Mouse (Mus musculus) kidney, embryonic 14.5 days (tissue): ENCODE data around the gene St3gal2. TPM values are rescaled to one million over a fixed set of nuclear protein-coding genes. Genes with fewer than 3 reads are reported as not detected.
A peak's percentile ranks its signal among the peaks of the same experiment; 100 is the strongest.

Experiments used
- ATAC-seq: fragments of 200-750 bp; cut with Nextera tagmentation; 2 replicates; pipeline ENCODE4 v1.8.0; 2017; ENCODE audit warnings: moderate number of reproducible peaks, mild to moderate bottlenecking, moderate TSS enrichment, moderate library complexity; ENCODE audit not compliant: low FRiP score, low TSS enrichment
- H3K27ac ChIP-seq: fragments of 300-500 bp; sonication (generic); 2 replicates; pipeline ENCODE4 v1.5.1; 2014; ENCODE audit warnings: low read depth, mild to moderate bottlenecking, low read length, moderate library complexity, mixed read lengths
- H3K27me3 ChIP-seq: fragments of 300-500 bp; sonication (generic); 2 replicates; pipeline ENCODE4 v1.6.1; 2014; ENCODE audit warnings: mild to moderate bottlenecking, low read length; ENCODE audit not compliant: control insufficient read depth, insufficient read depth
- H3K36me3 ChIP-seq: fragments of 300-500 bp; sonication (generic); 2 replicates; pipeline ENCODE4 v1.6.1; 2014; ENCODE audit warnings: low read length, mixed read lengths; ENCODE audit not compliant: control insufficient read depth, insufficient read depth
- H3K4me1 ChIP-seq: fragments of 300-500 bp; sonication (generic); 2 replicates; pipeline ENCODE4 v1.6.1; 2014; ENCODE audit warnings: low read length, mixed read lengths; ENCODE audit not compliant: control insufficient read depth, insufficient read depth
- H3K4me2 ChIP-seq: fragments of 300-500 bp; sonication (generic); replicated peaks from 2 replicates; pipeline ENCODE4 v1.6.1; 2014; ENCODE audit warnings: low read depth, mild to moderate bottlenecking, low read length
- H3K4me3 ChIP-seq: fragments of 300-500 bp; sonication (generic); 2 replicates; pipeline ENCODE4 v1.5.1; 2014; ENCODE audit warnings: mild to moderate bottlenecking, low read length
- H3K9ac ChIP-seq: fragments of 300-500 bp; sonication (generic); 2 replicates; pipeline ENCODE4 v1.6.1; 2014; ENCODE audit warnings: low read depth, mild to moderate bottlenecking, low read length, moderate library complexity
- H3K9me3 ChIP-seq: fragments of 300-500 bp; sonication (generic); 2 replicates; pipeline ENCODE4 v1.6.1; 2016; ENCODE audit warnings: low read length; ENCODE audit not compliant: control insufficient read depth
- WGBS: fragments of 180-500 bp; shearing (Covaris S2); extraction: QIAGEN DNeasy Blood & Tissue Kit; methylation state at CpG from one replicate; pipeline ENCODE4 v1.1.7; 2014; 5-methylcytosine and 5-hydroxymethylcytosine counted together
- polyA plus RNA-seq: library from polyadenylated mRNA; unstranded; fragments of >200 nt; fragmentation: Nextera tagmentation; extraction: Ambion mirVana; gene quantifications from 2 replicates; pipeline ENCODE4 v1.2.1, GENCODE M21; 2014

Gene St3gal2
- polyA plus RNA-seq: 12.1 and 14.3 TPM in 2 replicates

GRCm38 (mm10) chr8:110919341-110920031 lies at the start of gene St3gal2:
Gene St3gal2, plus strand, starts transcription at chr8:110919922.
- H3K4me2 ChIP-seq: peak within 1 kb of the TSS; percentile 71
- peak within 1 kb of the TSS; percentile 43 for H3K27ac ChIP-seq
- 2% methylated on average over 24 of the region's 36 CpGs for WGBS
- H3K9me3 ChIP-seq: no peaks in the 10 kb centered on the region
- peaks cover 18% of the 10 kb centered on the region for H3K4me1 ChIP-seq
- H3K27me3 ChIP-seq: no peaks in the 10 kb centered on the region
- peak within 1 kb of the TSS; percentile 89 for H3K9ac ChIP-seq
- H3K4me3 ChIP-seq: peak within 1 kb of the TSS; percentile 83
- peak; percentile 97 for ATAC-seq
- no peaks in the 10 kb centered on the region for H3K36me3 ChIP-seq

- Histone ChIP-seq H3K27ac (no peak overlapping the region), H3K36me3 (peaks cover 82% of the 10 kb centered on the region), H3K4me1 (no peaks in the 10 kb centered on the region), H3K27me3 (no peaks in the 10 kb centered on the region), H3K9ac (no peak overlapping the region), H3K4me3 (no peak overlapping the region), H3K9me3 (no peaks in the 10 kb centered on the region), H3K4me2 (no peak overlapping the region)
- no peak for ATAC-seq
- 96% methylated on average over 2 of the region's 2 CpGs for WGBS
Measured at GRCm38 (mm10) chr8:110870501-110870900, 49.2 kb upstream of the St3gal2 start.

GRCm38 (mm10) chr8:110877862-110878261 lies 41.9 kb upstream of the St3gal2 start:
- H3K27ac ChIP-seq: no peak overlapping the region
- peaks cover 88% of the 10 kb centered on the region for H3K36me3 ChIP-seq
- no peak overlapping the region for H3K4me2 ChIP-seq
- no peaks in the 10 kb centered on the region for H3K27me3 ChIP-seq
- H3K9me3 ChIP-seq: no peaks in the 10 kb centered on the region
- 93% methylated on average over 4 of the region's 4 CpGs for WGBS
- no peak overlapping the region for H3K4me3 ChIP-seq
- H3K4me1 ChIP-seq: no peaks in the 10 kb centered on the region
- no peak overlapping the region for H3K9ac ChIP-seq
- ATAC-seq: no peak

- H3K9me3 ChIP-seq: no peaks in the 10 kb centered on the region
- no peaks in the 10 kb centered on the region for H3K27me3 ChIP-seq
- H3K9ac ChIP-seq: no peak overlapping the region
- H3K4me1 ChIP-seq: no peaks in the 10 kb centered on the region
- peaks cover 75% of the 10 kb centered on the region for H3K36me3 ChIP-seq
- no peak overlapping the region for H3K27ac ChIP-seq
- WGBS: 95% methylated on average over 10 of the region's 10 CpGs
- no peak overlapping the region for H3K4me3 ChIP-seq
- no peak overlapping the region for H3K4me2 ChIP-seq
- ATAC-seq: no peak
Measured at GRCm38 (mm10) chr8:110881741-110882310, 37.9 kb upstream of the St3gal2 start.

GRCm38 (mm10) chr8:110883824-110884223 lies 35.9 kb upstream of the St3gal2 start:
- Histone ChIP-seq H3K4me2 (no peak overlapping the region), H3K9me3 (no peaks in the 10 kb centered on the region), H3K27ac (no peak overlapping the region), H3K9ac (no peak overlapping the region), H3K4me1 (no peaks in the 10 kb centered on the region), H3K4me3 (no peak overlapping the region), H3K27me3 (no peaks in the 10 kb centered on the region), H3K36me3 (peaks cover 66% of the 10 kb centered on the region)
- 89% methylated on average over 18 of the region's 18 CpGs for WGBS
- no peak for ATAC-seq

GRCm38 (mm10) chr8:110886634-110887033 lies 33.1 kb upstream of the St3gal2 start:
- H3K4me2 ChIP-seq: no peak overlapping the region
- no peaks in the 10 kb centered on the region for H3K9me3 ChIP-seq
- no peak overlapping the region for H3K27ac ChIP-seq
- no peak for ATAC-seq
- no peaks in the 10 kb centered on the region for H3K27me3 ChIP-seq
- H3K4me1 ChIP-seq: no peaks in the 10 kb centered on the region
- H3K9ac ChIP-seq: no peak overlapping the region
- 91% methylated on average over 3 of the region's 3 CpGs for WGBS
- peaks cover 45% of the 10 kb centered on the region for H3K36me3 ChIP-seq
- H3K4me3 ChIP-seq: no peak overlapping the region

- no peaks in the 10 kb centered on the region for H3K9me3 ChIP-seq
- ATAC-seq: no peak
- peaks cover 36% of the 10 kb centered on the region for H3K36me3 ChIP-seq
- 93% methylated on average over 10 of the region's 10 CpGs for WGBS
- H3K9ac ChIP-seq: no peak overlapping the region
- no peaks in the 10 kb centered on the region for H3K4me1 ChIP-seq
- no peaks in the 10 kb centered on the region for H3K27me3 ChIP-seq
- no peak overlapping the region for H3K4me3 ChIP-seq
- no peak overlapping the region for H3K27ac ChIP-seq
- H3K4me2 ChIP-seq: no peak overlapping the region
Measured at GRCm38 (mm10) chr8:110887551-110887950, 32.2 kb upstream of the St3gal2 start.

GRCm38 (mm10) chr8:110888441-110888840 lies 31.3 kb upstream of the St3gal2 start:
- Histone ChIP-seq H3K36me3 (peaks cover 29% of the 10 kb centered on the region), H3K4me2 (no peak overlapping the region), H3K9ac (no peak overlapping the region), H3K27me3 (no peaks in the 10 kb centered on the region), H3K4me3 (no peak overlapping the region), H3K9me3 (no peaks in the 10 kb centered on the region), H3K27ac (no peak overlapping the region), H3K4me1 (no peaks in the 10 kb centered on the region)
- ATAC-seq: no peak
- 92% methylated on average over 8 of the region's 8 CpGs for WGBS

GRCm38 (mm10) chr8:110888860-110889259 lies 30.9 kb upstream of the St3gal2 start:
- Histone ChIP-seq H3K4me2 (no peak overlapping the region), H3K4me3 (no peak overlapping the region), H3K9ac (no peak overlapping the region), H3K27ac (no peak overlapping the region), H3K27me3 (no peaks in the 10 kb centered on the region), H3K9me3 (no peaks in the 10 kb centered on the region), H3K4me1 (no peaks in the 10 kb centered on the region), H3K36me3 (peaks cover 26% of the 10 kb centered on the region)
- ATAC-seq: no peak
- WGBS: 89% methylated on average over 16 of the region's 16 CpGs
